Mouse (Mus musculus) forebrain, embryonic 14.5 days (tissue): ENCODE measurements at regions not wholly inside any gene's neighbourhood (a gene's known extent, or its start where the extent isn't known, plus 50 kb on each side); places are given as distances from the start of the nearest gene placed in this dataset.
"Not testable (repeated sequence)": the region's sequence is repeated elsewhere in the genome, so short reads cannot be mapped to it uniquely, and the experiment has no call there.

Experiments used
- ATAC-seq: fragments of 200-750 bp; cut with Nextera tagmentation; 2 replicates; pipeline ENCODE4 v1.8.0; 2017; ENCODE audit warnings: mild to moderate bottlenecking, moderate library complexity
- DNase-seq: peaks from one replicate; pipeline ENCODE4 v3.0.0-alpha.2; 2015; ENCODE audit warnings: low spot score
- H3K27ac ChIP-seq: fragments of 300-500 bp; sonication (generic); 2 replicates; pipeline ENCODE4 v1.5.1; 2014; ENCODE audit warnings: low read depth, mild to moderate bottlenecking, control low read depth, low read length, moderate library complexity
- H3K27me3 ChIP-seq: fragments of 300-500 bp; sonication (generic); replicated peaks from 2 replicates; pipeline ENCODE4 v1.6.1; 2014; ENCODE audit warnings: low read length, control low read depth, mixed read lengths; ENCODE audit not compliant: control insufficient read depth, insufficient read depth
- H3K36me3 ChIP-seq: fragments of 300-500 bp; sonication (generic); 2 replicates; pipeline ENCODE4 v1.6.1; 2014; ENCODE audit warnings: low read length, control low read depth; ENCODE audit not compliant: control insufficient read depth, insufficient read depth
- H3K4me1 ChIP-seq: fragments of 300-500 bp; sonication (generic); 2 replicates; pipeline ENCODE4 v1.6.1; 2014; ENCODE audit warnings: antibody characterized with exemption, low read length, control low read depth; ENCODE audit not compliant: control insufficient read depth, insufficient read depth
- H3K4me2 ChIP-seq: fragments of 300-500 bp; sonication (generic); 2 replicates; pipeline ENCODE4 v1.6.1; 2014; ENCODE audit warnings: mild to moderate bottlenecking, control low read depth, low read length
- H3K4me3 ChIP-seq: fragments of 300-500 bp; sonication (generic); 2 replicates; pipeline ENCODE4 v1.5.1; 2014; ENCODE audit warnings: low read depth, low read length, control low read depth
- H3K9ac ChIP-seq: fragments of 300-500 bp; sonication (generic); 2 replicates; pipeline ENCODE4 v1.6.1; 2014; ENCODE audit warnings: mild to moderate bottlenecking, low read length, control low read depth, moderate library complexity
- H3K9me3 ChIP-seq: fragments of 300-500 bp; sonication (generic); replicated peaks from 2 replicates; pipeline ENCODE4 v1.6.1; 2016; ENCODE audit warnings: low read length, control low read depth, mixed read lengths; ENCODE audit not compliant: control insufficient read depth
- WGBS: fragments of 180-500 bp; shearing (Covaris S2); extraction: QIAGEN DNeasy Blood & Tissue Kit; methylation state at CpG from one replicate; pipeline ENCODE4 v1.1.7; 2014; 5-methylcytosine and 5-hydroxymethylcytosine counted together

GRCm38 (mm10) chr4:66691598-66692220, 135.7 kb upstream of the Tlr4 start:
- Histone ChIP-seq H3K9me3 (no peaks in the 10 kb centered on the region), H3K4me3 (no peak overlapping the region), H3K36me3 (no peaks in the 10 kb centered on the region), H3K9ac (no peak overlapping the region), H3K27me3 (no peaks in the 10 kb centered on the region), H3K4me2 (no peak overlapping the region), H3K4me1 (0 out of 2 replicates have a peak, but pooled peaks cover 2% of the 10 kb centered on the region), H3K27ac (no peak overlapping the region)
- 8% methylated on average over 5 of the region's 5 CpGs for WGBS
- ATAC-seq (peak; percentile 67), DNase-seq (peak; percentile 64)

- 66% methylated on average over 4 of the region's 4 CpGs for WGBS
- Histone ChIP-seq H3K9ac (no peak overlapping the region), H3K4me2 (no peak overlapping the region), H3K27me3 (no peaks in the 10 kb centered on the region), H3K4me3 (no peak overlapping the region), H3K27ac (no peak overlapping the region), H3K4me1 (0 out of 2 replicates have a peak, but pooled peaks cover 2% of the 10 kb centered on the region), H3K36me3 (no peaks in the 10 kb centered on the region), H3K9me3 (no peaks in the 10 kb centered on the region)
- ATAC-seq: peak; percentile 50; the same call in 1 of the 2 replicates
- DNase-seq: peak; percentile 34
Observed at GRCm38 (mm10) chr4:66693982-66694578, 133.3 kb upstream of the Tlr4 start.

GRCm38 (mm10) chr4:66715821-66716760, 111.3 kb upstream of the Tlr4 start:
- no peaks in the 10 kb centered on the region for H3K27me3 ChIP-seq
- no peak overlapping the region for H3K4me3 ChIP-seq
- ATAC-seq (peak; percentile 80; the same call in 1 of the 2 replicates), DNase-seq (peak; percentile 62)
- no peaks in the 10 kb centered on the region for H3K4me1 ChIP-seq
- no peak overlapping the region for H3K4me2 ChIP-seq
- H3K9me3 ChIP-seq: no peaks in the 10 kb centered on the region
- WGBS: 80% methylated on average over 6 of the region's 6 CpGs
- H3K27ac ChIP-seq: no peak overlapping the region
- no peak overlapping the region for H3K9ac ChIP-seq
- no peaks in the 10 kb centered on the region for H3K36me3 ChIP-seq

GRCm38 (mm10) chr4:66737407-66737806, 90.0 kb upstream of the Tlr4 start:
- ATAC-seq: no peak
- Histone ChIP-seq H3K27me3 (no peaks in the 10 kb centered on the region), H3K4me1 (no peaks in the 10 kb centered on the region), H3K9me3 (no peaks in the 10 kb centered on the region), H3K36me3 (no peaks in the 10 kb centered on the region), H3K27ac (no peak overlapping the region), H3K4me3 (no peak overlapping the region), H3K9ac (no peak overlapping the region), H3K4me2 (no peak overlapping the region)
- DNase-seq: no peak
- 16% methylated on average over 2 of the region's 2 CpGs for WGBS

GRCm38 (mm10) chr4:66743421-66743820, 84.0 kb upstream of the Tlr4 start:
- not testable (repeated sequence) for ATAC-seq, DNase-seq, H3K4me3 ChIP-seq, H3K36me3 ChIP-seq, H3K9me3 ChIP-seq, H3K9ac ChIP-seq, H3K27me3 ChIP-seq, H3K27ac ChIP-seq, H3K4me1 ChIP-seq, H3K4me2 ChIP-seq
- WGBS: 97% methylated on average over 19 of the region's 19 CpGs

- WGBS: 37% methylated on average over 4 of the region's 4 CpGs
- Histone ChIP-seq H3K27ac (no peak overlapping the region), H3K36me3 (no peaks in the 10 kb centered on the region), H3K4me2 (no peak overlapping the region), H3K27me3 (no peaks in the 10 kb centered on the region), H3K9ac (no peak overlapping the region), H3K4me1 (no peaks in the 10 kb centered on the region), H3K9me3 (no peaks in the 10 kb centered on the region), H3K4me3 (no peak overlapping the region)
- peak; percentile 74 for DNase-seq
- peak; percentile 57 for ATAC-seq
Observed at GRCm38 (mm10) chr4:66768762-66769161, 58.6 kb upstream of the Tlr4 start.
